ENCODE assay signal across 8 mouse cellular contexts in the genomic region with DNA sequence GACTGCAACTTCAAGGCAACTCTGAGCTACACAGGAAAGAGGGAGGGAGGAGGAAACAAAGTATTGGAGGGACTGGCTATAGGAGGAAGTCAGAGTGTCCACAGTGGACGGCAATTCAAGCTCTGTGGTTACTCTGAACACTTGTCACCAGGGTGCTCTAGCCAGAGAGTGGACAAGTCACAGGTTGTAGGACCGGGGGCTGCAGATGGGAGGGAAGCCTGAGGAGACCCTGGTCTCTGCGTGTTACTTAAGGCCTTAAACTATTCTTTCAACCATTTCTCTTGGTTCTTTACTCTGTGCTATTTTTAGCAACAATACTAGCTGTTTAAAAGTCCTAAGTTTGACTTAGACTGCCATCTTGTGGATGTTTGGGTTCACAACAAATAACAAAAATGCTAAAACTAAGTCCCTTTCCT. TPM values are rescaled to one million over a fixed set of nuclear protein-coding genes. Genes with fewer than 3 reads are reported as not detected.
DNase-seq lines count a peak whose midpoint lies in the region; ATAC-seq and TF ChIP-seq lines count a peak whose summit lies in the region.

No protein-coding gene starts in this region.

- WGBS in bone marrow, adult 2 months: 0% methylated on average over 3 of the region's 3 CpGs
- 28% methylated on average over 3 of the region's 3 CpGs for WGBS in limb, embryonic 10.5 days
- 36% methylated on average over 3 of the region's 3 CpGs for WGBS in midbrain, embryonic 15.5 days

- peak overlapping the region; percentile 21; the same call in 1 of the 2 replicates for H3K27ac ChIP-seq in bone marrow, adult 2 months (ENCODE audit: control insufficient read depth, insufficient read depth, low read depth, low read length, poor library complexity)
- H3K27ac ChIP-seq in limb, embryonic 10.5 days: peak overlapping the region; percentile 78
- 0 out of 2 replicates have a peak overlapping the region, but pooled peaks have one; percentile 14 for H3K27ac ChIP-seq in midbrain, embryonic 15.5 days

- TF ChIP-seq CTCF in bone marrow, adult 2 months (IDR thresholded peaks at IDR 0.05; ENCODE audit: control insufficient read depth, insufficient read depth, low read length): peak; percentile 28

- peak; percentile 66 for ATAC-seq in granulocyte monocyte progenitor cell, adult 5-6 weeks (replicated peaks; ENCODE audit: poor library complexity, severe bottlenecking)
- peak; percentile 66 for ATAC-seq in midbrain, embryonic 15.5 days (replicated peaks)

- no peaks in the 10 kb centered on the region for H3K9me3 ChIP-seq in limb, embryonic 10.5 days (replicated peaks)
- H3K9me3 ChIP-seq in midbrain, embryonic 15.5 days: no peaks in the 10 kb centered on the region

- peaks cover 3% of the 10 kb centered on the region; the same call in 1 of the 2 replicates for H3K4me1 ChIP-seq in bone marrow, adult 2 months (ENCODE audit: control insufficient read depth, insufficient read depth, low read length)
- peaks cover 12% of the 10 kb centered on the region for H3K4me1 ChIP-seq in limb, embryonic 10.5 days
- H3K4me1 ChIP-seq in midbrain, embryonic 15.5 days: peaks cover 4% of the 10 kb centered on the region

- H3K36me3 ChIP-seq in limb, embryonic 10.5 days: no peaks in the 10 kb centered on the region
- H3K36me3 ChIP-seq in midbrain, embryonic 15.5 days (replicated peaks): no peaks in the 10 kb centered on the region

- H3K27me3 ChIP-seq in limb, embryonic 10.5 days (ENCODE audit: low read depth, poor library complexity, severe bottlenecking): no peaks in the 10 kb centered on the region
- H3K27me3 ChIP-seq in midbrain, embryonic 15.5 days (replicated peaks): no peaks in the 10 kb centered on the region

- no peak overlapping the region for H3K4me3 ChIP-seq in bone marrow, adult 2 months (replicated peaks; ENCODE audit: control insufficient read depth, low read depth, low read length)
- H3K4me3 ChIP-seq in limb, embryonic 10.5 days: no peak overlapping the region
- no peak overlapping the region for H3K4me3 ChIP-seq in midbrain, embryonic 15.5 days

- intact Hi-C loops in heart, postnatal 14 days (cut with DNase I): loop anchor here (5.0 kb wide), 2 partner anchors 118 to 358 kb away; no protein-coding TSS in a partner anchor

- no peak for TF ChIP-seq POLR2A in bone marrow, adult 2 months (IDR thresholded peaks at IDR 0.05; ENCODE audit: borderline replicate concordance, control insufficient read depth, low read depth, low read length)

- DNase-seq in heart, adult 11 months: peak; percentile 92
- no peak for DNase-seq in heart, postnatal 14 days
- DNase-seq in limb, embryonic 10.5 days (ENCODE audit: low spot score): peak; percentile 49
- DNase-seq in adrenal gland, postnatal 36 days: no peak
- no peak for DNase-seq in urinary bladder, adult 2 months (ENCODE audit: low spot score)

- H3K4me2 ChIP-seq in midbrain, embryonic 15.5 days: peak overlapping the region; percentile 25; the same call in 1 of the 2 replicates

- no peak overlapping the region for H3K9ac ChIP-seq in midbrain, embryonic 15.5 days

RNA-seq across cellular contexts. Expression of a gene that starts 38.6 kb away (rescaled TPM):
- total RNA-seq in heart, postnatal 14 days (2021): 10 to 100 TPM; 36.9 to 45.4 TPM
- polyA plus RNA-seq in bone marrow, adult 2 months (2011; ENCODE audit: insufficient read depth, insufficient read length, low replicate concordance, missing spikeins): 251 and 531 TPM in 2 replicates
- 1,912 and 2,149 TPM in 2 replicates for total RNA-seq in granulocyte monocyte progenitor cell, adult 5-6 weeks (2014; fragmentation: Nextera tagmentation)
- 1,225 and 1,275 TPM in 2 replicates for total RNA-seq in granulocyte monocyte progenitor cell, adult 5-6 weeks (2017)
- 30.2 and 32.5 TPM in 2 replicates for polyA plus RNA-seq in limb, embryonic 10.5 days (2016; fragmentation: Nextera tagmentation; extraction: Ambion mirVana)
- 15.3 and 16.4 TPM in 2 replicates for polyA plus RNA-seq in midbrain, embryonic 15.5 days (2015; fragmentation: Nextera tagmentation; extraction: Ambion mirVana)
- total RNA-seq in adrenal gland, postnatal 36 days (2021): 10 to 100 TPM; 20.4 to 24.2 TPM
- 141 and 144 TPM in 2 replicates for polyA plus RNA-seq in urinary bladder, adult 2 months (2012; rRNA removed)

RNA-seq across cellular contexts. Expression of a gene that starts 56.7 kb away (rescaled TPM):
- under 1 TPM in 1 of 2 experiments, not detected in 1; 0.46 TPM for total RNA-seq in heart, postnatal 14 days (2021)
- 0.27 and 0.42 TPM in 2 replicates for polyA plus RNA-seq in bone marrow, adult 2 months (2011; ENCODE audit: insufficient read depth, insufficient read length, low replicate concordance, missing spikeins)
- not detected in 2 replicates for total RNA-seq in granulocyte monocyte progenitor cell, adult 5-6 weeks (2014; fragmentation: Nextera tagmentation)
- total RNA-seq in granulocyte monocyte progenitor cell, adult 5-6 weeks (2017): 0.04 TPM in 1 of 2 replicates, not detected in the other
- not detected in 2 replicates for polyA plus RNA-seq in limb, embryonic 10.5 days (2016; fragmentation: Nextera tagmentation; extraction: Ambion mirVana)
- not detected in 2 replicates for polyA plus RNA-seq in midbrain, embryonic 15.5 days (2015; fragmentation: Nextera tagmentation; extraction: Ambion mirVana)
- total RNA-seq in adrenal gland, postnatal 36 days (2021): not detected
- 0.72 and 1.1 TPM in 2 replicates for polyA plus RNA-seq in urinary bladder, adult 2 months (2012; rRNA removed)

RNA-seq across cellular contexts. Expression of a gene that starts 58.4 kb away (rescaled TPM):
- total RNA-seq in heart, postnatal 14 days (2021): under 1 TPM in 1 of 2 experiments, not detected in 1; 0.17 TPM
- polyA plus RNA-seq in bone marrow, adult 2 months (2011; ENCODE audit: insufficient read depth, insufficient read length, low replicate concordance, missing spikeins): 4.8 and 11.3 TPM in 2 replicates
- 1.4 TPM in 1 of 2 replicates, not detected in the other for total RNA-seq in granulocyte monocyte progenitor cell, adult 5-6 weeks (2014; fragmentation: Nextera tagmentation)
- total RNA-seq in granulocyte monocyte progenitor cell, adult 5-6 weeks (2017): 0.77 TPM in 1 of 2 replicates, not detected in the other
- polyA plus RNA-seq in limb, embryonic 10.5 days (2016; fragmentation: Nextera tagmentation; extraction: Ambion mirVana): 0.15 TPM in 1 of 2 replicates, not detected in the other
- polyA plus RNA-seq in midbrain, embryonic 15.5 days (2015; fragmentation: Nextera tagmentation; extraction: Ambion mirVana): not detected in 2 replicates
- total RNA-seq in adrenal gland, postnatal 36 days (2021): under 1 TPM in 1 of 2 experiments, not detected in 1; 0.26 TPM
- 0.25 TPM in 2 replicates for polyA plus RNA-seq in urinary bladder, adult 2 months (2012; rRNA removed)

Comparison
In these comparisons a context has a peak if more than half of its experiments do, and no peak if none do; other contexts are left out.
1. DNase-seq: peak in heart, adult 11 months (single experiment) and limb, embryonic 10.5 days (single experiment); none in heart, postnatal 14 days (0 of 2), adrenal gland, postnatal 36 days (0 of 2) and urinary bladder, adult 2 months (single experiment).
2. H3K27ac ChIP-seq: peak in every context shown above with its lines; median percentile 78 in limb, embryonic 10.5 days; 21 in bone marrow, adult 2 months; 14 in midbrain, embryonic 15.5 days.